Mouse (Mus musculus) spleen, adult 12 weeks (tissue): ENCODE results near the gene Lpcat4.
A peak's percentile ranks its signal among the peaks of the same experiment; 100 is the strongest.

ENCODE experiments used
- DNase-seq: peaks from one replicate; pipeline ENCODE4 v3.0.0; 2022; ENCODE audit warnings: low spot score

The Lpcat4 gene

GRCm38 (mm10) chr2:112239212-112239934 lies at the start of gene Lpcat4:
Gene Lpcat4, plus strand, starts transcription at chr2:112239468.
- peak; percentile 78 for DNase-seq

- no peak for DNase-seq
Measured at GRCm38 (mm10) chr2:112196859-112197258, 42.4 kb upstream of the Lpcat4 start.

- DNase-seq = no peak
Measured at GRCm38 (mm10) chr2:112203056-112203455, 36.2 kb upstream of the Lpcat4 start.

GRCm38 (mm10) chr2:112210142-112210541 lies 29.1 kb upstream of the Lpcat4 start:
- no peak for DNase-seq

- no peak for DNase-seq
Measured at GRCm38 (mm10) chr2:112210699-112211098, 28.6 kb upstream of the Lpcat4 start.

GRCm38 (mm10) chr2:112215977-112216376 lies 23.3 kb upstream of the Lpcat4 start:
- no peak for DNase-seq

- DNase-seq = no peak
Measured at GRCm38 (mm10) chr2:112217614-112218013, 21.7 kb upstream of the Lpcat4 start.

GRCm38 (mm10) chr2:112220880-112221279 lies 18.4 kb upstream of the Lpcat4 start:
- DNase-seq = no peak

GRCm38 (mm10) chr2:112222607-112223006 lies 16.7 kb upstream of the Lpcat4 start:
- DNase-seq = no peak

- no peak for DNase-seq
Measured at GRCm38 (mm10) chr2:112224356-112224755, 14.9 kb upstream of the Lpcat4 start.

- no peak for DNase-seq
Measured at GRCm38 (mm10) chr2:112232623-112233022, 6.6 kb upstream of the Lpcat4 start.

GRCm38 (mm10) chr2:112236620-112237019 lies 2.6 kb upstream of the Lpcat4 start:
- no peak for DNase-seq

- no peak for DNase-seq
Measured at GRCm38 (mm10) chr2:112238006-112238405, 1.3 kb upstream of the Lpcat4 start.

GRCm38 (mm10) chr2:112239935-112240721 lies 860 bp downstream of the Lpcat4 start:
- no peak for DNase-seq

GRCm38 (mm10) chr2:112241787-112242186 lies 2.5 kb downstream of the Lpcat4 start:
- no peak for DNase-seq

- DNase-seq = no peak
Measured at GRCm38 (mm10) chr2:112245307-112245706, 6.0 kb downstream of the Lpcat4 start.

- DNase-seq = no peak
Measured at GRCm38 (mm10) chr2:112246193-112246592, 6.9 kb downstream of the Lpcat4 start.

- DNase-seq = no peak
Measured at GRCm38 (mm10) chr2:112247323-112247722, 8.1 kb downstream of the Lpcat4 start.

- DNase-seq = no peak
Measured at GRCm38 (mm10) chr2:112249780-112250453, 10.6 kb downstream of the Lpcat4 start.

GRCm38 (mm10) chr2:112254675-112255515 lies 15.6 kb downstream of the Lpcat4 start:
- no peak for DNase-seq

GRCm38 (mm10) chr2:112259241-112259962 lies 20.1 kb downstream of the Lpcat4 start, which contains the start of gene Nutm1:
Gene Nutm1, minus strand, starts transcription at chr2:112259291.
- no peak for DNase-seq
